Mouse (Mus musculus) adrenal gland, postnatal 25 days (tissue): ENCODE measurements around the gene Hip1. TPM values are rescaled to one million over a fixed set of nuclear protein-coding genes. Genes with fewer than 3 reads are reported as not detected.

Source experiments
- DNase-seq: peaks from one replicate; pipeline ENCODE4 v3.0.0; 2021; ENCODE audit warnings: mixed read lengths
- long read RNA-seq: library from polyadenylated mRNA; stranded (forward); transcript quantifications from one replicate; pipeline ENCODE4 v2.0.0, GENCODE M21; 2021
- total RNA-seq: library from RNA; stranded (reverse); gene quantifications from 2 replicates; pipeline ENCODE4 v1.2.3, GENCODE M21; 2021

The Hip1 gene
- 24.3 and 27.1 TPM in 2 replicates for total RNA-seq
- long read RNA-seq, full-length matches to known transcripts = 1 of 10 reads
- long read RNA-seq, partial matches to known transcripts = 1 of 10 reads
- long read RNA-seq, other reads (novel, unspliced or antisense) = 8 of 10 reads

- DNase-seq = peak; percentile 93
These were observed at the start of gene Hip1 for GRCm38 (mm10) chr5:135544865-135545797. Gene Hip1, minus strand, starts transcription at chr5:135545120.

DNA sequence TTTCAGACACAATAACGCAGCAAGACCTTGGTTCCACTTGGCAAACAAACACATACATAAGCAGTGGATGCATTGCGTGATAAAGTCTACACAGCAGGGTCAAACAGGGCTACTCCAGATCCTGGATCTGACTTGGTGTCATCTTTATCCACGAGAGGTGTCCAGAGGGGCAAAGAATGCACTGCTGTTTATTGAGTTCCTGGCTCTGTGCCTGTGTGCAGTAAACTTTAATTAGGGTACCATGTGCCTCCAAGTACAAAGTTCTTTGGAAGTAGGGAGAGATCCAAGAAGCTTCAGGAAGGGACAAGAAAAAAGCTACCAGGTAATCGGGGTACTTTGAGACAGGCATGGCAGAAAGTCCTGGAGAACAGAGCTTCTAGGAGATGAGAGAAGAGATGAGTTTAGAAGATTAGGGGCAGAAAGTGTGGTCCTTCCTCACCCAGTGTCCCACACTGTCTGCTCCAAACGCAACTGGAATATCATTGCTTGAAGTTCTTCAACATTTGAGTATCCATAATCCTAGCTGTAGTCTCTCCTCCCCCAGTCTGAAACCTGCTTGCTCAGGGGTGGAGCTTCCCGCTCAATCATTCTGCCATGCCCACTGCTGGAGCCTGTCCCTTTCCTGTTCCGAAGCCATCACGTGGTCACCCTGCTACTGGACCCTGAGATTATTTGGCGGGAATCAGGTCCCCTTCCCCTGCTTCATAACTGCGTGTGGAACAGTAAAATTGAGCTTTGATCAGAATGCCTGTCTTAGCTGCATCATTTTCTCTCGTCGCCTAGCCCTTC lies 45.3 kb upstream of the Hip1 start:
- DNase-seq = no peak

DNA sequence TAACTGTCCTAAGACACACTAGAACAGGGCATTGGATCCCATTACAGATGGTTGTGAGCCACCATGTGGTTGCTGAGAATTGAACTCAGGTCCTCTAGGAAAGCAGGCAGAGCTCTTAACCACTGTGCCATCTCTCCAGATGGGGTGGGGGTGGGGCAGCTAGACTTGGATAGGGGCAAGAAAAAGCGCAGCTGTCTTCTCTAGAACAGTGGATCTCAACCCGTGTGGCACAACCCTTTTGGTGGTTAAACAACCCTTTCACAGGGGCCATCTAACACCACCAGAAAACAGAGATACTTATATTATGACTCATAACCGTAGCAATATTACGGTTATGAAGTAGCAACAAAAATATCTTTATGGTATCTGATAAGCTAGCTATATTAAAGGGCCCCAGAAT lies 42.8 kb upstream of the Hip1 start:
- DNase-seq = no peak

GRCm38 (mm10) chr5:135585691-135586090 lies 40.8 kb upstream of the Hip1 start:
- DNase-seq = no peak

DNA sequence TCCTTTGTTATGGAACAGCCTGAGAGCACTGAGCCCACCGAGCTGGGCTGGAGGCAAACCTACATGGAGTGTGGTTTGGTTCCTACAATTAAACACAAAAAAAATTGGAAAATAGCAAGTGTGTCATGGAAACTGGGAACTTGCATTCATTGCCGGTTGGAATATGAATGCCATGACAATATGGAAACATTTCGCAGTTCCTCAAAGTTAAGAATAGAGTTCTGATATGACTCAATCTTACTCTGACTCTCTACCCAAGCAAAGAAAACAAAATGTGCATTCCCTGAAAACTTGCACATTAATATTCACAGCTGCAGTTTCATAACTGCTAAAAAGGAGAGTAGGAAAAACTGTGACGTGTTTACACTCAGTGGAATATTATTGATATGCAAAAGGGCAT lies 37.4 kb upstream of the Hip1 start:
- DNase-seq = no peak

GRCm38 (mm10) chr5:135579331-135579751 lies 34.4 kb upstream of the Hip1 start:
- DNase-seq = no peak

DNA sequence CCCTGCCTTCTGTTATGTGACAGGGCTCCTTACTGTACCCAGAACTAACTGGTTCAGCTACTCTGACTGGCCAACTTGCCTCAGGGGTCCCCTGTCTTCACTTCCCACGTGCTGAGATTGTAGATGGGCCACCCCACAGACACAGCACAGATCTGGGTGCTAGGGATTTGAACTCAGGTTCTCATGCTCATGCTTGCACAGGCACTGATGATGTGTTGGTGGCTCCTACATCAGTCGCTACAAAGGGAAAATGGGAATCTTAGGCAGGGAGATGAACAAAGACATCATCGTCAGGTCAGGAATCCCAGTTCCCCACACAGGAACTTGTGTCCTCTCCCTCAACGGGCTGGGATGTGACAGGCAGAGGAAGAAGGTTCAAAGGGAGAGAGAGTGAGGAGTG lies 31.1 kb upstream of the Hip1 start:
- no peak for DNase-seq

DNA sequence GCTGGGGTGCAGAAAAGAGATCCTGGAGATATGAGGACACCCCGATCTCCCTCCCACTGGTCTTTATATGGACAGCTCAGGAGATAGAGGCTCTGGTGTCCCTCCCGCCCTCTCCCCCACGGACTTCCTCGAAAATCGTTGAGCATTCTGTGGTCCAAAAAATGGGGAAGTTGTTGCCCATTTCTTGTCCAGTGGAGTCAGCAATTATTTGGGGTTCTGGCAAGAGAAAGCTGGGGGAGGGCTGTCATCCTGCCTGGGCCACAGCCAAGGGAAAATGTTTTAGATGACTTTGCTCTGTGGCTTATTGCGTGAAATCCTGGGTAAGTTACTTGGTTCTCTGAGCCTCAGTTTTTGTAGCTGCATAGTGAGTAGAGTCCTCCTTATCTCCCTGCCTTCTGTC lies 28.1 kb upstream of the Hip1 start, which contains the start of gene Ccl24:
Gene Ccl24 (minus strand): TSS at position 44 of the 400 bp plus-strand sequence.
- no peak for DNase-seq

DNA sequence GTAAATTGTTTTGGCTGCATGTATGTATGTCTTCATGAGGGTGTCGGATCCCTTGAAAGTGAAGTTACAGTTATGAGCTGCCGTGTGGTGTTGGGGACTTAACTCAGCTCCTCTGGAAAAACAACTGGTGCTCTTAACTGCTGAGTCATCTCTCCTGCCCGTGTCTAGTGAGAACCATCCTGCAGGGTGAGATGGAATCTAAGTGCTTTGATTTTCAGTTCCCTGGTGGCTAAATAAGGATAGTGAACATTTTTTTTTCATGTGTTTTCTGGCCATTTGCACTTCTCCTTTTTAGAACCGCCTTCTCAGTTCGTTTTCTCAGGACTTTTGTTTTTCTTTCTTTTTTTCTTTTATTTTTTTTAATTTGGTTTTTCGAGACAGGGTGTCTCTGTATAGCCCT lies 23.8 kb upstream of the Hip1 start:
- no peak for DNase-seq

DNA sequence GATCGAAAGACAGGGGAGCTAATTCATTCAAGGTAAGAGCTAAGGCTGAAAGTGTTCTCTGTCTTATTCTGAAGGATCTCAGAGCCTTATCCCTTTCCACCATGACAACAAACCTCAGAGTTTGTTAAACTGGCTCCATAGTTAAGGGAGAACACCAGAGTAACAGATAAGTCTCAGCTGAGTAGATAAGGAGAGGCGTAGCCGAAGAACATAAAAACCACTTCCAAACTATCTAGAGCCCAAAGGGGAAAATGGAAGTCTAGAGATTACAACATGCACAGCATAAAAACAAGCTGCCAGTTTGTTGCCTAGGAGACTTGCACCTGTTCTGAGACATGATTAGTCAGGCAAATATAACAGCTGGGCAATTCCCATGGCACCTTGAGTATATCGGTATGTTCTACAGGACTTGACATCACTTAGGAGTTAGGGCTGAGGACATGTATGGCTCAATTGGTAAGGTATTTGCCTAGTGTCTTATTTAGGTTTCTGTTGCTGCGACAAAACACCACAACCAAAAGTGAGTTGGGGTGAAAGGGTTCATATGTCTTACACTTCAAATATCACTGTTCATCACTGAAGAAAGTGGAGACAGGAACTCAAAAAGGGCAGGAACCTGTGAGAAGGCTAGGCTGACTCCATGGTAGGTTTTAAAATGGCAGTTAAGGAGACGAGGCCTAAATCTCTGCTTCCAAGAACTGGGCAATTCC lies 22.8 kb upstream of the Hip1 start:
- DNase-seq = no peak

DNA sequence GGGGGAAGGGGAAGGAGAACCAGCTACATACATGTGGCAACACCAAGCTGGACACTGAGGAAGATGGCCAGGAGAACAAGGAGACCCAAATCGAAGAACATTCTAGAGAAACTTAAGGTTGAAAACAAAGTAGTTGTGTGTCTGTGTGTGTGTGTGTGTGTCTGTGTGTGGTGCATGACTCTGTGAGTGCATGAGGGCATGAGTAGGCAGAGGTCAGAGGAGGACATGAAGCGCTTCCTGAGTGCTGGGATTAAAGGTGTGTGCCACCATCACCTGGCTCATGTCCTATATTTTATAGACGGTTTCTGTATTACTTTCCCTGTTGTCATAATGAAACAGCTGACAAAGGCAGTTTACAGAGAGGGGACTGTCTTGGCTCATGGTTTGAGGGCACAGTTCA lies 18.5 kb upstream of the Hip1 start, which contains the start of gene Ccl26:
Gene Ccl26 (minus strand): TSS at position 101 of the 400 bp plus-strand sequence.
- no peak for DNase-seq

GRCm38 (mm10) chr5:135557671-135558070 lies 12.8 kb upstream of the Hip1 start:
- DNase-seq = no peak

DNA sequence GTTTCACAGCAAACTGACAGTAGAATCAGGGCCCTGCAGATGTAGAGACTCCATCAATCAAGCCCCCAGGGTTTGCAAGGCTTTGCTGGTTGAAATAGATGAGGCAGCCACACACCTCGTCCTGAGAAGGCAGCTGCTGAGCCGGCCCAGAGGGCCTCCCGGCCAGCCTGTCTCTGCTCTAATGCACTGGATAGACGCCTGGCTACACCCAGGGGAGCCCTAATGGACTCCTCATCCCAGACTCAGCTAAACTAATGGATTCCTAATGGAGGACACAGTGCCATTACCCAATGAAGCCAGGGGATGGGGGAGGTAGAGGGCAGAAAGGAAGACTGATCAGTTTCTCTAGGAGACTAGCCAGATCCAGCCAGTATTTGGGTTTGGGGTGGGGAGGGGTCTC lies 12.1 kb upstream of the Hip1 start:
- no peak for DNase-seq

- no peak for DNase-seq
These were observed 11.3 kb upstream of the Hip1 start for GRCm38 (mm10) chr5:135556259-135556658.

GRCm38 (mm10) chr5:135551591-135551990 lies 6.7 kb upstream of the Hip1 start:
- DNase-seq = no peak

GRCm38 (mm10) chr5:135550910-135551309 lies 6.0 kb upstream of the Hip1 start:
- no peak for DNase-seq

GRCm38 (mm10) chr5:135547990-135548389 lies 3.1 kb upstream of the Hip1 start:
- DNase-seq = no peak

- peak; percentile 16 for DNase-seq
These were observed 825 bp downstream of the Hip1 start for GRCm38 (mm10) chr5:135544032-135544558.

- no peak for DNase-seq
These were observed 7.1 kb downstream of the Hip1 start for GRCm38 (mm10) chr5:135537794-135538214.

GRCm38 (mm10) chr5:135537326-135537725 lies 7.6 kb downstream of the Hip1 start:
- no peak for DNase-seq

DNA sequence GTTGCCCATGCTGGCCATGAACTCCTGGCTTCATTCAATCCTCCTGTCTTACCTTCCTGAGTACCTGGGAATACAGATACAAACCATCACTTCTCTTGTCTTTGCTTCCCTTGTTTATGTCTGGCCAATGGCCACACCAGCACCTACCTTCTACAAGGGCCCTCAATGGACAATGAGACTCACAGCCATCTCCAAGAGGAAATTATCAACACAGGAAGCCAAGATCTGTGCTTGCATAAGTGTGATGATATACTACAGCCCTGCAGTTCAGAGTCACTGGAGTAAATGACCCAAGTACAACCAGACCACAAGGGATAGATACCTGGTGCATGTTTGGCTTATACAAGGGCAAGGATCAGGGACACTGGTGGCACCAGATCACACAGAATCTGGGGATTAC lies 9.1 kb downstream of the Hip1 start:
- DNase-seq = no peak

DNA sequence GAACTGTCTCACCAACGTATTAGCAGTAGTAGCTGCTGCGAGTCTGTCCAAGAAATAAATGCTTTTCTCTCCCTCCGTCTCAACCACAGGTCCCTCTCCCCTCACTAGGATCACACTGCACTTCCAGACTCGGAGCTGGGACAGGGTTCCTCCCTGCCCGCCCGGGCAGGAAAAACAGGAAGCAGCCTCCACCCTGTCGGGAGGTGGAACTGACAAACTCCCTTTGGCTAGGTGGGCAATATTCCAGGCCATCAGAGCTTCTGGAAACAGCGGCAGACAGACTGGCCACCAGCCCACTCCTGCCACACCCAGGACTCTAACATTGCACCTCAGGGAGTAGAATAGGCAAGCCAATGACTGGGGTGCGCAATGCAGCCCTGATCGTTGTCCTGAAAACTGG lies 11.5 kb downstream of the Hip1 start:
- peak; percentile 35 for DNase-seq
